Mouse (Mus musculus): ENCODE data around the gene Tcea3.

Gene Tcea3

GRCm38 (mm10) chr4:136247729-136248463, at the start of gene Tcea3:
TSS of gene Tcea3 (plus strand) at chr4:136247729.
- no peak for DNase-seq

- no peak for DNase-seq
Observed at GRCm38 (mm10) chr4:136198846-136199245, 48.7 kb upstream of the Tcea3 start.

GRCm38 (mm10) chr4:136199562-136200292, 47.8 kb upstream of the Tcea3 start:
- no peak for DNase-seq

- no peak for DNase-seq
Observed at GRCm38 (mm10) chr4:136202509-136202908, 45.0 kb upstream of the Tcea3 start.

GRCm38 (mm10) chr4:136204775-136205174, 42.8 kb upstream of the Tcea3 start:
- DNase-seq: no peak

GRCm38 (mm10) chr4:136206033-136206893, 41.3 kb upstream of the Tcea3 start, which contains the start of gene Asap3:
TSS of gene Asap3 (plus strand) at chr4:136206365.
- peak; percentile 93 for DNase-seq

- DNase-seq: no peak
Observed at GRCm38 (mm10) chr4:136206943-136207342, 40.6 kb upstream of the Tcea3 start.

GRCm38 (mm10) chr4:136210931-136211330, 36.6 kb upstream of the Tcea3 start:
- no peak for DNase-seq

GRCm38 (mm10) chr4:136213629-136214028, 33.9 kb upstream of the Tcea3 start:
- DNase-seq: no peak

- DNase-seq: no peak
Observed at GRCm38 (mm10) chr4:136214828-136215227, 32.7 kb upstream of the Tcea3 start.

GRCm38 (mm10) chr4:136215576-136215975, 32.0 kb upstream of the Tcea3 start:
- no peak for DNase-seq

GRCm38 (mm10) chr4:136217063-136217462, 30.5 kb upstream of the Tcea3 start:
- no peak for DNase-seq

GRCm38 (mm10) chr4:136218595-136219214, 28.8 kb upstream of the Tcea3 start:
- DNase-seq: no peak

GRCm38 (mm10) chr4:136220133-136220775, 27.3 kb upstream of the Tcea3 start:
- DNase-seq: no peak

- peak; percentile 64 for DNase-seq
Observed at GRCm38 (mm10) chr4:136223549-136224239, 23.8 kb upstream of the Tcea3 start.

- DNase-seq: no peak
Observed at GRCm38 (mm10) chr4:136224240-136224559, 23.3 kb upstream of the Tcea3 start.

GRCm38 (mm10) chr4:136224677-136225460, 22.7 kb upstream of the Tcea3 start:
- no peak for DNase-seq

- DNase-seq: no peak
Observed at GRCm38 (mm10) chr4:136227408-136227807, 20.1 kb upstream of the Tcea3 start.

GRCm38 (mm10) chr4:136228640-136229039, 18.9 kb upstream of the Tcea3 start:
- DNase-seq: no peak

- no peak for DNase-seq
Observed at GRCm38 (mm10) chr4:136238669-136239068, 8.9 kb upstream of the Tcea3 start.

GRCm38 (mm10) chr4:136239111-136239510, 8.4 kb upstream of the Tcea3 start:
- DNase-seq: no peak
